Mouse (Mus musculus) lung, adult 2 months (tissue): ENCODE data around the gene Jazf1. TPM values are rescaled to one million over a fixed set of nuclear protein-coding genes. Genes with fewer than 3 reads are reported as not detected.
A peak's percentile ranks its signal among the peaks of the same experiment; 100 is the strongest.

Experiments used
- DNase-seq: peaks from one replicate; pipeline ENCODE4 v3.0.0; 2022
- H3K4me1 ChIP-seq: fragments of 200-500 bp; 2 replicates; pipeline ENCODE4 v1.6.1; 2011; ENCODE audit warnings: low read length; ENCODE audit not compliant: control insufficient read depth, insufficient read depth
- H3K4me3 ChIP-seq: fragments of 200-500 bp; replicated peaks from 2 replicates; pipeline ENCODE3; 2011; ENCODE audit warnings: low read depth, mild to moderate bottlenecking, control low read depth, low read length; ENCODE audit errors: extremely low read depth
- CTCF ChIP-seq: fragments of 200-500 bp; IDR thresholded peaks from 2 replicates; pipeline ENCODE4 v1.5.1; 2011; ENCODE audit warnings: mild to moderate bottlenecking, low read length, control low read depth; ENCODE audit not compliant: insufficient read depth
- POLR2A ChIP-seq: fragments of 200-500 bp; IDR thresholded peaks from 2 replicates; pipeline ENCODE4 v1.6.1; 2011; ENCODE audit warnings: low read depth, mild to moderate bottlenecking, control low read depth, low read length, borderline replicate concordance; ENCODE audit errors: extremely low read depth
- WGBS: fragments of 180-500 bp; shearing (Covaris S2); methylation state at CpG from one replicate; pipeline ENCODE4 v1.1.7; 2018; 5-methylcytosine and 5-hydroxymethylcytosine counted together
- polyA plus RNA-seq: library from polyadenylated mRNA; depleted of rRNA; stranded (reverse); fragments of >200 nt; gene quantifications from 2 replicates; pipeline ENCODE4 v1.2.3, GENCODE M21; 2012

The Jazf1 gene
- polyA plus RNA-seq, 1 experiment = 1.3 TPM

GRCm38 (mm10) chr6:52979503-52979902 lies 88.9 kb downstream of the Jazf1 start:
- TF ChIP-seq CTCF (no peak), POLR2A (no peak)
- no peak for DNase-seq
- 77% methylated on average over 6 of the region's 6 CpGs for WGBS
- Histone ChIP-seq H3K4me1 (no peaks in the 10 kb centered on the region), H3K4me3 (no peak overlapping the region)

GRCm38 (mm10) chr6:52973351-52973750 lies 95.1 kb downstream of the Jazf1 start:
- Histone ChIP-seq H3K4me1 (no peaks in the 10 kb centered on the region), H3K4me3 (no peak overlapping the region)
- WGBS = 88% methylated on average over 5 of the region's 5 CpGs
- no peak for TF ChIP-seq POLR2A
- TF ChIP-seq CTCF = no peak
- DNase-seq = no peak

- Histone ChIP-seq H3K4me1 (no peaks in the 10 kb centered on the region), H3K4me3 (no peak overlapping the region)
- no peak for DNase-seq
- 81% methylated on average over 7 of the region's 7 CpGs for WGBS
- TF ChIP-seq POLR2A = no peak
- peak; percentile 11; the same call in 1 of the 2 replicates for TF ChIP-seq CTCF
These were observed 96.3 kb downstream of the Jazf1 start for GRCm38 (mm10) chr6:52972138-52972537.

GRCm38 (mm10) chr6:52969717-52970261 lies 98.6 kb downstream of the Jazf1 start:
- DNase-seq = peak; percentile 45
- 94% methylated on average over 2 of the region's 2 CpGs for WGBS
- no peak for TF ChIP-seq POLR2A
- peak; percentile 86 for TF ChIP-seq CTCF
- Histone ChIP-seq H3K4me3 (no peak overlapping the region), H3K4me1 (no peaks in the 10 kb centered on the region; the same call in 1 of the 2 replicates)

- no peak for DNase-seq
- Histone ChIP-seq H3K4me3 (no peak overlapping the region), H3K4me1 (no peaks in the 10 kb centered on the region; the same call in 1 of the 2 replicates)
- 70% methylated on average over 12 of the region's 12 CpGs for WGBS
- TF ChIP-seq CTCF = no peak
- TF ChIP-seq POLR2A = no peak
These were observed 100.0 kb downstream of the Jazf1 start for GRCm38 (mm10) chr6:52968346-52968891.

GRCm38 (mm10) chr6:52967557-52968270 lies 100.7 kb downstream of the Jazf1 start:
- H3K4me1 ChIP-seq = no peaks in the 10 kb centered on the region; the same call in 1 of the 2 replicates
- no peak for TF ChIP-seq POLR2A
- no peak for DNase-seq
- no peak overlapping the region for H3K4me3 ChIP-seq
- WGBS = 76% methylated on average over 10 of the region's 10 CpGs

GRCm38 (mm10) chr6:52966001-52966400 lies 102.4 kb downstream of the Jazf1 start:
- no peaks in the 10 kb centered on the region; the same call in 1 of the 2 replicates for H3K4me1 ChIP-seq

GRCm38 (mm10) chr6:52965340-52965739 lies 103.1 kb downstream of the Jazf1 start:
- H3K4me3 ChIP-seq = no peak overlapping the region
- no peaks in the 10 kb centered on the region; the same call in 1 of the 2 replicates for H3K4me1 ChIP-seq
- DNase-seq = no peak
- TF ChIP-seq CTCF = no peak
- TF ChIP-seq POLR2A = no peak
- 70% methylated on average over 7 of the region's 7 CpGs for WGBS

More at GRCm38 (mm10) chr6:52966001-52966400, 102.4 kb downstream of the Jazf1 start:
- H3K4me3 ChIP-seq = no peak overlapping the region
- TF ChIP-seq CTCF = no peak
- no peak for TF ChIP-seq POLR2A
- 32% methylated on average over 4 of the region's 4 CpGs for WGBS
- DNase-seq = no peak

- Histone ChIP-seq H3K4me1 (no peaks in the 10 kb centered on the region; the same call in 1 of the 2 replicates), H3K4me3 (no peak overlapping the region)
- TF ChIP-seq POLR2A (no peak), CTCF (no peak)
- WGBS = 71% methylated on average over 13 of the region's 13 CpGs
- no peak for DNase-seq
These were observed 104.4 kb downstream of the Jazf1 start for GRCm38 (mm10) chr6:52963840-52964690.

- no peak for TF ChIP-seq POLR2A
- TF ChIP-seq CTCF = no peak
- Histone ChIP-seq H3K4me1 (no peaks in the 10 kb centered on the region; the same call in 1 of the 2 replicates), H3K4me3 (no peak overlapping the region)
- 73% methylated on average over 6 of the region's 6 CpGs for WGBS
- no peak for DNase-seq
These were observed 105.0 kb downstream of the Jazf1 start for GRCm38 (mm10) chr6:52963430-52963732.
